Mouse (Mus musculus) gastrocnemius, postnatal 36 days (tissue): ENCODE data around the gene Arpp21. TPM values are rescaled to one million over a fixed set of nuclear protein-coding genes. Genes with fewer than 3 reads are reported as not detected.

Experiments used
- DNase-seq, 2 experiments: peaks; one replicate each; pipeline ENCODE4 v3.0.0; 2022
- intact Hi-C: fragments of 180-260 bp; cut with DNase I; formaldehyde crosslinking; loops from one replicate; pipeline ENCODE4 v1.15.1; 2025
- total RNA-seq, 2 experiments: library from RNA; stranded (reverse); gene quantifications; 2 replicates each; pipeline ENCODE4 v1.2.3; 2021

Arpp21 gene
- total RNA-seq, 2 experiments from 2014 or later = 11.6 to 24.5 TPM

GRCm38 (mm10) chr9:112118411-112119105, 117.2 kb downstream of the Arpp21 start:
- no peak for DNase-seq
- intact Hi-C loops = no loop called here

- intact Hi-C loops = no loop called here
These were observed 117.9 kb downstream of the Arpp21 start for GRCm38 (mm10) chr9:112117632-112118410.

DNA sequence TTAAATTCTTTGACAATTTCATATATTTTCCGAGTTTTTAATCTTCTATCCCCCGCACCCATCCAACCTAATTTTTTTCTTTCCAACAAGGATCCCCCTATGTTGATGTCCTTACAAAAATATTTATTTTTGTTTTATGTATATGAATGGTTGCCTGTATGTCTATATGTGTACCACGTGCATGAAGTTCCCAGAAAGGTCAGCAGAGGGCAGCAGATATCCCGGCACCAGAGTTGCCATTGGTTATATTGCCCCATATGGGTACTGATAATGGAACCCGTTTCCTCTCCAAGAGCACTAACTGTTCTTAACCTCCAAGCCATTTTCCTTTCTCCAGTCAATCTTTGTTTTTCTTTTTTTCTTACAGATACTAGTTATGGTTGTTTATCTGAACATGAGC, 124.1 kb downstream of the Arpp21 start:
- intact Hi-C loops = no loop called here
- DNase-seq = no peak

More at GRCm38 (mm10) chr9:112117632-112118410, 117.9 kb downstream of the Arpp21 start:
- no peak for DNase-seq

- intact Hi-C loops = no loop called here
- DNase-seq = no peak
These were observed 132.9 kb downstream of the Arpp21 start for GRCm38 (mm10) chr9:112102852-112103192.

DNA sequence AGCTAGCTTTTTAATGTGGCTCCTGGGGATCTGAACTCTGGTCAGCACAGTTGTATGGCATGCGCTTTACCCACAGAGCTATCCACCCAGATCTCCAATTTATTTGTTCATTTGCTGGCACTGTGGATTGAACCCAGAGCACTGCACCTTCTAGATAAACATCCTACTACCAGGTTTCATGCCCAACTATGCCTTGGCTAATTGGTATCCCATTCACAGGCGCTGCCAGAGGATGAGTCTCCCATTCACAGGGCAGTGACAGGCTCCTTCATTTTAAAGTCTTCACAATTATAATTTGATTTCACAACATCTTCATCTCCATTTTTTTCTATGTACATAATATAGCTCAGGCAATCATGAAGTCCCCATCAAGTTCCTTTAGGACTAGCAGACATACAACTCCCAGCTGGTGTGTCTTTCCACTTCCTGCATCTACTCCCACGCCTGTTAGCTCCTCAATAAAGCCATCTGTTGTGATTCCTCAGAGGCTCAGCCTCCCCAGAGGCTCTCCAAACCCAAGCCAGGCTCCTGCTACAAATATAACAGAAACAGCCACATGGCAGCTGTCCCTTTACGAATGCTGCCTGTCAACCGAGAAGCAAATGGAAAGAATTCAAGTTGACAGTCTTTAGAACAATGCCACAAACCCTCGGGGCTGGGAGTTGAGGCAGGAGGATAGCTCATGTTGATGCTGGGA, 133.4 kb downstream of the Arpp21 start:
- intact Hi-C loops = no loop called here
- no peak for DNase-seq

DNA sequence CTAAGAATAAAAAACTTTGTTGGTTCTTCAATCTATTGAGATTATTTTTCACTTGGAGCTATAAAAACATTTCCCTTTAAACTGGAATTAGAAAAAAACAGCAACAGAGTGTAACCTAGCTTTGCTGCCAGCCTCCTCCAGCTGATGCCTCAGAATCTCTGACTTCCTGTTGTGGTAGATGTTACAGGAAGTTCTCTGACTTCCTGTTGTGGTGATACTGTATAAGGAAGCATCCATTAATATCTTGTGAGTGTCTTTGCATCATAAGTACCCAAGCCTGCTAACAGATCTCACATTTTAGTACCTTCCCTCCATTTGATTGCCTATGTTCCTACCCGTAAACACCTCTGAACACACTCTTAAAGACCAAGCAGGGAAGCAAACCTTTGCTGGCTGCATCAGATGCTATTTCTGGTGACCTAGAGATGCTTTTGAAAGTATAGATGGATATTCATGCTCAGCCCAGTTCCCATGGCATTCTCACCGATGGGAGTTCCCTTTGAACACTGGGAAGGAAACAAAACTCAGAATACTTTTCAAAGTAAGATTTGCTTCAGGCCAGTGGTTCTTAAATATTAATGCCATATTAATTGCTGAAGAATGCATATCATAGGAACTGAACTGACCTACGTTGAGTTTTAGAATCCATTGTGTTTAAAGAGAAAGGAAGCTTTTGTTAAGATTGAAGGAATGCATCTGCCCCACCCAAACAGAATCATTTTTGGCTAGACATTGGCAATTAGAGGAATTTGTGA, 134.7 kb downstream of the Arpp21 start:
- intact Hi-C loops = no loop called here
- no peak for DNase-seq

DNA sequence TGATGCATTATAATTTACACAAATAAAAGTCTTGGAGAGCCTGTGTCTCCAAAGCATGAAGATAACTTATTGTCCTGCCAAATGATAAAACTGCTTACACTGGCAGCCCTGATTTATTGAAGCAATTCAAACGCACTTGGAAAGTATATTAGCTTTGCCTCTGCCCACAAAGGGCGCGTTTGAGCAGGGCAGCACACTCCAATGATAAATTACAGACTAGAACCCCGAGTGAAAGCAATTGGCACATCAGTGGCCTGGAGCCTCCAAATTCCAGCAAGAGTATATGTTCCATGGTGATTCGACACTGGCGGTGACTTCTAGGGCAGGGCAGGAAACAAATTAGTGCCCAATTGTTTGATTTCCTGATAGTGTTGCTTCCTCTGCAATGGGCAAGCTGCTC, 137.5 kb downstream of the Arpp21 start:
- intact Hi-C loops = no loop called here
- no peak for DNase-seq

DNA sequence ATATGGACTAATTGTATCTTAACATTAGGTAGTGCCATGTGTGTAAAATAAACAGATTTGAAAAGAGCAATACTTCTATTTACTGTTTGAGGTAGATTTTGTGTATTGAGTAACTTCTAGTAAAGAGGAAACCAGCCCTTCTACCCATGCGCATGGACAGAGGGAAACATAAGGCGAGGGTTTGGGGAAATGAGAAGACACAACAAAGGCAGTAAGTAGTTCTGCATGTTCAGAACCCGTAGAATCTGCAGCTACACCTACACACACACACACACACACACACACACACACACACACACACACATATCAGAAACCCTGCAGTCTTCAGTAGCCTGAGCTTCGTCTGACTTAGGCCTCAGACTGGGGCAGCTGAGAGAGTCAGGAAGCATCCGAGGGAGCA, 140.0 kb downstream of the Arpp21 start:
- DNase-seq = no peak
- intact Hi-C loops = no loop called here

DNA sequence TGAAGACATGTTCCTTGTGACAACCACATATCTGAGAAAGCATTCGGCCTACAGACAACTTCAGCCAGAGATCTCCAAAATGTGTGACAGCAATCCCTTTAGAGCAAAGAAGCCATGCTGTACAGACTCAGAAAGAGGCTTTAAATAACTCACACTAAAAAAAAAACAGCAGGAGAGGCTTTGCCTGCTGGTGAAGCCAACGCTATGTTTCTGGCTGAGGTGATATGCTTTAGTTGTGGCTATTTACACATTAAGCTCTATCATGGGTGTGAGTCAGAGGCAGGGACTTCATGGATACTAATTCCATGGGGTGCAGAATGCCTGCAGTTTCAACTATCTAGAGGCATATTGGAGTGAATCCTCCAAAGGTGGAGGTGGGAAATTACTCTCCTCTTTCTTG, 140.5 kb downstream of the Arpp21 start:
- no peak for DNase-seq
- intact Hi-C loops = no loop called here

DNA sequence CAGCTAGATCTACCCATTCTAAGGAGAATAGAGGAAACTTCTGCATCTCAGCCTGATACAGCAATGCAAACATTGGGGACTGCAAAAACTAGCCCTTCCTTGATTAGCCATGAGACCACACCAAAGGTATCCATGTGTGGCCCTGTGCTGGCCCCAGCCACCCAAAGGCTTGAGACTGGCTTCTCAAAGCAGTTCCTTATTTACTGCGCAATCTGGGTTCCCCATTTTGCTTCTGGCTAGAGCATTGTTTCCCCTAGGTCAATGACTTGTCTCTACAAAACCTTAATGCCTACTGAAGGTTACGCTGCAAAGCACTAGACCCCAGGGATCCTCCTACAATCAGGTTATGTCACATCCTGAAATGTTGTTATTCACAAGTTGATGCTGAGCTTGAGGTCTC, 156.8 kb downstream of the Arpp21 start:
- no peak for DNase-seq
- intact Hi-C loops = no loop called here

- no peak for DNase-seq
- intact Hi-C loops = no loop called here
These were observed 157.3 kb downstream of the Arpp21 start for GRCm38 (mm10) chr9:112078453-112078852.

GRCm38 (mm10) chr9:112075273-112075672, 160.5 kb downstream of the Arpp21 start:
- intact Hi-C loops = no loop called here
- no peak for DNase-seq

DNA sequence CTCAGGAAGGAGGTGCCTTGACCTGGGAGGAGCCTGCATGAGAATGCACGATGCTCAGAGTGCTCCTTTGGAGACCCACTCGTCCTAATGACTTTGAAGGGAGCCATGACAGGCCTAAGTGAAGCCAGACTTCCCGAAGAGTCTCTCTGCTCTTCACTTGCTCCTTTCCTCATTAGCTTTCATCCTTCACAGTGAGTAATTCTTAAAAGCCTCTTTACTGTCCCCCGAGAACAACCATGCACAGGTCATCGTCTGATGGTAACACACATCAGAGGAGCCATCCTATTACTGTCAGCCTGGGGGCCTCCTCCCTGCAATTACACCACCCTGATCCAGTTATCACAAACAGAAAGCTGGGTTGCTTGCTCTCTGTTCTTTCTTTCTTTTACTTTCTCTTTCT, 160.9 kb downstream of the Arpp21 start:
- no peak for DNase-seq
- intact Hi-C loops = no loop called here

DNA sequence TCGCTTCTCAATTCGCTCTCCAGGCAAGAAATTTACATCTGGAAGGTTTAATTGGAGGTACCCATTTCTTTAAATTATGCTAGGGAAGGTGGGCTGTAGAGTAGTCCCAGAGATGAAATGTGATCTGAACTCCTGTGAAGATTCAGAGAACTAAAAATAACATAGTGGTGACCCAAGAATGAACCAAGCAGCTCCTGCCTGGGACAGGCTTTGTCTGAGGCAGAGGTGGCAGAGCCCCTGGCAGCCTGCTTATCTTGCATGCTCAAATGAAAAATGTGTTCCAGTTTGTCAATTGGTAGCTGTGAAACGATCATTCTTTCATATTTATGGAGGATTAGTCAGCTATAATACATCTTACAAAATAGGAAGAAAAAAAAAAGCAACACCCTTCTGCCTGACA, 164.4 kb downstream of the Arpp21 start:
- intact Hi-C loops = no loop called here
- no peak for DNase-seq

DNA sequence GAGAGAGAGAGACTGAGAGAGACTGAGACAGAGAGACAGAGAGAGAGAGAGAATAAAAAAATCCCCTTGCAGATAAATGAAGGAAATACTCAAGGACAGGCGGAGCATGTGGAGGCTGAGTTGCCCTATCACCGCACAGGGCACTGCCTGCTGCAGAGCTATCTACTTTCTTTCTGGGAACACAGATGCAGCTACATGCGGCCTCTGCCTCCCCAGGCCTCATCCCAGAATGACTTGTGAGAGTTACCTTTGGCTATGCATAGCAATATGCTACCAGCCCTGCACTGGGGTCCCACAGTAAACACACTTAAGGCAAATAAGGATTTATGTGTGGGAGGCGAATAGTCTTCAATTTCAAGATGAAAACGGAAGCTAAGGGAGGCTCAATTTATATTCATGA, 164.8 kb downstream of the Arpp21 start:
- intact Hi-C loops = no loop called here

DNA sequence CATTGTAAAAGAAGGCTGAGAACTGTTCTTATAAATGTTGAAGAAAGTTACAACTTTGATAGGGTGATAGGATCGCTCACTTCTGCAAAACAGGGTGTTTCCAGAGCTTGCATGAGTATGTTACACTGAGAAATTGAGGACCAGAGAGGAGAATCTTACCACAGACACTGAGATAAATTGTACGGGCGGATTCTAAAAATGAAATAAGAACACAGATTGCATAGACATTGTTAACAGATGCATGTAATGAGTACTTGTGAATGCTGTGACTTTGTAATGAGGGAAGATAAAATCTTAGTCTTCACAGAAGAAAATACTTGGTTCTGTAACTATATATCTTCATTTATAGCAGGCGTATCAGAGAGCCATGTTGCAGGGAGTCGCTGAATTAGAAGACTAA, 167.5 kb downstream of the Arpp21 start:
- DNase-seq = no peak
- intact Hi-C loops = no loop called here

More for the DNA sequence above, 164.8 kb downstream of the Arpp21 start:
- DNase-seq = no peak

GRCm38 (mm10) chr9:112060696-112061425, 174.9 kb downstream of the Arpp21 start:
- intact Hi-C loops = no loop called here
- DNase-seq = no peak

GRCm38 (mm10) chr9:112054807-112055381, 180.8 kb downstream of the Arpp21 start:
- intact Hi-C loops = no loop called here
- DNase-seq = no peak

DNA sequence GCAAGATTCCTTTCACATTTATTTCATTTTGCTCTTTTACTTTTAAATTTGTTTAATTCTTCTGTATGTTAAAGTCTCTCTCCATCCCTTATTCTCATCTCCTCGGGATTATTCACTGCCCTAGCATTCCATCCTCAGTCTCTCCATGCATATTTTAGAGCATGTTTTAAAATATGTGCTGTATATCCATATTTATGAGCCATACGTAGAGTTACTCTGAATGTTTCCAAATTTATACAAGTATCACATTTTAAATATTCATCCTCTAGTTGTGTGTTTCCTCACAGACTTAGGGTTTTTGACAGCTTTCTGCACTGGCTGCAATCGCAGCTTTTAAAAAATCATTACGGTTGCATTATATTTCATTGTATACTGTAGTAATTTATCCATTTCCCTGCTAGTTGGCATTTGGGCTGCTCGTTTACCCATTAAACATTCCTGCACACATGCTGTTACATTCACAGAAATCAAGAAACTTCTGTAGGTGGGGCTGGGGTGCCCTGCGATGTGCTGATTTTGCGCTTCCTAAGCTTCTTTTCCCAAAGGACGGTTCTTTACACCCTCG, 187.8 kb downstream of the Arpp21 start:
- DNase-seq = no peak
- intact Hi-C loops = no loop called here

- intact Hi-C loops = no loop called here
- DNase-seq = no peak
These were observed 195.2 kb downstream of the Arpp21 start for GRCm38 (mm10) chr9:112040566-112040965.
